Comparison of ENCODE assay signal across 17 mouse cellular contexts in genomic region chr2:75114375-75114774, GRCm38 (mm10).
A peak's percentile ranks its signal among the peaks of the same experiment; 100 is the strongest.
DNase-seq lines count a peak whose midpoint lies in the region; ATAC-seq and TF ChIP-seq lines count a peak whose summit lies in the region.
"Had no signal": no experiment of that assay in that cellular context is flagged by ENCODE, and none has a peak within 500 bp of the region (broad histone marks: within the 10 kb centered on the region; RNA-seq: fewer than 3 reads in every experiment).

No protein-coding gene starts in this region.

- no peaks in the 10 kb centered on the region for H3K9me3 ChIP-seq in heart, postnatal 0 days (replicated peaks; ENCODE audit: control insufficient read depth, low read length)
- H3K9me3 ChIP-seq in heart, embryonic 11.5 days (replicated peaks; ENCODE audit: control insufficient read depth, low read length), result no peaks in the 10 kb centered on the region
- H3K9me3 ChIP-seq in midbrain, embryonic 16.5 days (replicated peaks; ENCODE audit: control insufficient read depth, low read length, poor library complexity, severe bottlenecking), result no peaks in the 10 kb centered on the region
- H3K9me3 ChIP-seq in midbrain, embryonic 14.5 days (ENCODE audit: control insufficient read depth, low read length), result no peaks in the 10 kb centered on the region

- no peak for TF ChIP-seq EP300 in heart, postnatal 0 days (IDR thresholded peaks at IDR 0.05; ENCODE audit: low read depth)

- no peak overlapping the region for H3K27ac ChIP-seq in heart, postnatal 0 days (ENCODE audit: low read depth)
- no peak overlapping the region for H3K27ac ChIP-seq in heart, embryonic 11.5 days (ENCODE audit: low read depth, low read length)
- H3K27ac ChIP-seq in midbrain, embryonic 16.5 days (ENCODE audit: low read length), result no peak overlapping the region
- H3K27ac ChIP-seq in midbrain, embryonic 14.5 days (replicated peaks; ENCODE audit: low read depth, low read length), result no peak overlapping the region
- H3K27ac ChIP-seq: gastrocnemius, adult 2 months had no signal

- peak; percentile 72 for DNase-seq in adrenal gland, adult 2 months
- no peak for DNase-seq in adrenal gland, adult 8-10 months
- DNase-seq in heart, postnatal 0 days (ENCODE audit: low spot score), result peak; percentile 28
- DNase-seq in midbrain, embryonic 14.5 days, result no peak
- peak; percentile 25 for DNase-seq in fibroblast of lung, adult 2 months (ENCODE audit: low read depth)
- no peak for DNase-seq in retina, embryonic 14.5 days (ENCODE audit: low spot score)
- DNase-seq: cerebellum, adult 8-10 months; gastrocnemius, adult 2 months; layer of hippocampus, postnatal 36 days; liver; liver, postnatal 0 days had no signal

- 29% methylated on average over 6 of the region's 6 CpGs for WGBS in heart, postnatal 0 days
- WGBS in heart, embryonic 11.5 days (ENCODE audit: insufficient replicate concordance), result 42% methylated on average over 6 of the region's 6 CpGs
- 50% methylated on average over 6 of the region's 6 CpGs for WGBS in midbrain, embryonic 16.5 days
- WGBS in midbrain, embryonic 14.5 days, result 63% methylated on average over 6 of the region's 6 CpGs

- H3K4me1 ChIP-seq in heart, postnatal 0 days (ENCODE audit: control insufficient read depth, insufficient read depth), result no peaks in the 10 kb centered on the region
- no peaks in the 10 kb centered on the region; the same call in 1 of the 2 replicates for H3K4me1 ChIP-seq in heart, embryonic 11.5 days (ENCODE audit: control insufficient read depth, insufficient read depth, low read length)
- H3K4me1 ChIP-seq in midbrain, embryonic 16.5 days (ENCODE audit: control insufficient read depth, insufficient read depth, low read length), result no peaks in the 10 kb centered on the region
- H3K4me1 ChIP-seq in midbrain, embryonic 14.5 days (ENCODE audit: control insufficient read depth, insufficient read depth, low read length), result no peaks in the 10 kb centered on the region

- TF ChIP-seq CTCF in heart, postnatal 0 days (IDR thresholded peaks at IDR 0.05; ENCODE audit: low read depth), result no peak

- H3K27me3 ChIP-seq in heart, postnatal 0 days (ENCODE audit: control insufficient read depth, insufficient read depth, low read length), result no peaks in the 10 kb centered on the region
- no peaks in the 10 kb centered on the region for H3K27me3 ChIP-seq in heart, embryonic 11.5 days (ENCODE audit: control insufficient read depth, insufficient read depth, low read length)
- no peaks in the 10 kb centered on the region for H3K27me3 ChIP-seq in midbrain, embryonic 16.5 days (ENCODE audit: control insufficient read depth, insufficient read depth, low read depth, low read length)
- no peaks in the 10 kb centered on the region for H3K27me3 ChIP-seq in midbrain, embryonic 14.5 days (ENCODE audit: control insufficient read depth, insufficient read depth, low read length)

- H3K4me3 ChIP-seq in heart, postnatal 0 days (ENCODE audit: low read depth, low read length), result no peak overlapping the region
- no peak overlapping the region for H3K4me3 ChIP-seq in heart, embryonic 11.5 days (ENCODE audit: low read depth, low read length)
- H3K4me3 ChIP-seq in midbrain, embryonic 16.5 days (ENCODE audit: low read depth, low read length), result no peak overlapping the region
- H3K4me3 ChIP-seq in midbrain, embryonic 14.5 days (replicated peaks; ENCODE audit: low read depth, low read length), result no peak overlapping the region
- H3K4me3 ChIP-seq: erythroblast, embryonic 14.5 days; gastrocnemius, adult 2 months had no signal

- no peak overlapping the region for H3K4me2 ChIP-seq in heart, postnatal 0 days (ENCODE audit: low read depth, low read length)
- no peak overlapping the region for H3K4me2 ChIP-seq in heart, embryonic 11.5 days
- H3K4me2 ChIP-seq in midbrain, embryonic 16.5 days (ENCODE audit: low read length), result no peak overlapping the region
- H3K4me2 ChIP-seq in midbrain, embryonic 14.5 days (ENCODE audit: low read length), result no peak overlapping the region

- no peaks in the 10 kb centered on the region for H3K36me3 ChIP-seq in heart, postnatal 0 days (replicated peaks; ENCODE audit: control insufficient read depth, insufficient read depth, low read length)
- H3K36me3 ChIP-seq in heart, embryonic 11.5 days (ENCODE audit: control insufficient read depth, insufficient read depth, low read length), result no peaks in the 10 kb centered on the region
- H3K36me3 ChIP-seq in midbrain, embryonic 16.5 days (ENCODE audit: control insufficient read depth, insufficient read depth, low read length), result no peaks in the 10 kb centered on the region
- H3K36me3 ChIP-seq in midbrain, embryonic 14.5 days (ENCODE audit: control insufficient read depth, insufficient read depth, low read length), result no peaks in the 10 kb centered on the region

- no peak for ATAC-seq in heart, postnatal 0 days (ENCODE audit: insufficient read depth, low read depth)
- ATAC-seq in heart, embryonic 11.5 days (replicated peaks; ENCODE audit: insufficient number of reproducible peaks, low FRiP score, low TSS enrichment), result no peak
- peak; percentile 56; the same call in 1 of the 2 replicates for ATAC-seq in midbrain, embryonic 16.5 days
- no peak for ATAC-seq in midbrain, embryonic 14.5 days (ENCODE audit: low FRiP score, low TSS enrichment)
- ATAC-seq: activated CD4-positive, CD25-positive, alpha-beta regulatory T cell, adult 4 months; hindbrain, embryonic 16.5 days; intestine, postnatal 0 days; liver, postnatal 0 days had no signal

- H3K9ac ChIP-seq in heart, postnatal 0 days (replicated peaks; ENCODE audit: low read depth, low read length), result no peak overlapping the region
- H3K9ac ChIP-seq in heart, embryonic 11.5 days (ENCODE audit: low read depth, low read length), result no peak overlapping the region
- H3K9ac ChIP-seq in midbrain, embryonic 16.5 days (ENCODE audit: low read depth, low read length), result no peak overlapping the region
- H3K9ac ChIP-seq in midbrain, embryonic 14.5 days (replicated peaks; ENCODE audit: low read length), result no peak overlapping the region
- H3K9ac ChIP-seq: liver, postnatal 0 days had no signal

Comparison
In these comparisons a context has a peak if more than half of its experiments do, and no peak if none do; other contexts are left out.
1. DNase-seq: peak in adrenal gland, adult 2 months (single experiment), heart, postnatal 0 days (single experiment) and fibroblast of lung, adult 2 months (single experiment); none in adrenal gland, adult 8-10 months (single experiment), midbrain, embryonic 14.5 days (single experiment) and retina, embryonic 14.5 days (single experiment).